Mouse (Mus musculus) C2C12 (cell line): Measurements from ENCODE around the gene Atxn7l1. TPM values are rescaled to one million over a fixed set of nuclear protein-coding genes. Genes with fewer than 3 reads are reported as not detected.

Experiments
- H3K27me3 ChIP-seq: one replicate; pipeline ENCODE4 v1.6.1; 2011; ENCODE audit not compliant: control insufficient read depth, insufficient read depth, insufficient read length
- H3K36me3 ChIP-seq: one replicate; pipeline ENCODE4 v1.6.1; 2011; ENCODE audit not compliant: control insufficient read depth, insufficient read depth
- H3K4me3 ChIP-seq: one replicate; pipeline ENCODE4 v1.5.1; 2011; ENCODE audit warnings: mild to moderate bottlenecking, control low read depth; ENCODE audit not compliant: poor library complexity, insufficient read depth, severe bottlenecking
- H3K79me2 ChIP-seq: one replicate; pipeline ENCODE4 v1.6.1; 2011; ENCODE audit not compliant: control insufficient read depth, insufficient read depth
- H3K79me3 ChIP-seq: one replicate; pipeline ENCODE4 v1.6.1; 2011; ENCODE audit warnings: low read depth, control low read depth
- H3ac ChIP-seq: one replicate; pipeline ENCODE3; 2011; ENCODE audit warnings: low read depth; ENCODE audit not compliant: control insufficient read depth, insufficient read length
- CEBPB ChIP-seq: IDR thresholded peaks from one replicate; pipeline ENCODE4 v1.6.1; 2011; ENCODE audit warnings: low read depth, mild to moderate bottlenecking, control low read depth, moderate library complexity
- CTCF ChIP-seq: IDR thresholded peaks from one replicate; pipeline ENCODE4 v1.5.1; 2011; ENCODE audit not compliant: control insufficient read depth, insufficient read depth, insufficient read length
- FOSL1 ChIP-seq: IDR thresholded peaks from one replicate; pipeline ENCODE4 v1.8.0; 2011; ENCODE audit warnings: mild to moderate bottlenecking, low read length; ENCODE audit not compliant: poor library complexity, insufficient read depth, severe bottlenecking
- MAX ChIP-seq: IDR thresholded peaks from one replicate; pipeline ENCODE4 v1.6.1; 2011; ENCODE audit warnings: mild to moderate bottlenecking, control low read depth
- MYOD1 ChIP-seq: IDR thresholded peaks from one replicate; pipeline ENCODE4 v1.6.1; 2011; ENCODE audit warnings: low read depth; ENCODE audit not compliant: control insufficient read depth, insufficient read length
- MYOG ChIP-seq: IDR thresholded peaks from one replicate; pipeline ENCODE4 v1.6.1; 2011; ENCODE audit not compliant: control insufficient read depth, insufficient read length; ENCODE audit errors: extremely low read depth
- USF1 ChIP-seq: IDR thresholded peaks from one replicate; pipeline ENCODE4 v1.6.1; 2011; ENCODE audit warnings: low read depth, mild to moderate bottlenecking, control low read depth, moderate library complexity
- polyA plus RNA-seq: library from polyadenylated mRNA; unstranded; fragments of >200 nt; fragmentation: generic; extraction: Trizol; gene quantifications from one replicate; pipeline ENCODE4 v1.2.1, GENCODE M21; 2012; ENCODE audit warnings: missing spikeins

The Atxn7l1 gene
- polyA plus RNA-seq, 1 experiment = 14.6 TPM

DNA sequence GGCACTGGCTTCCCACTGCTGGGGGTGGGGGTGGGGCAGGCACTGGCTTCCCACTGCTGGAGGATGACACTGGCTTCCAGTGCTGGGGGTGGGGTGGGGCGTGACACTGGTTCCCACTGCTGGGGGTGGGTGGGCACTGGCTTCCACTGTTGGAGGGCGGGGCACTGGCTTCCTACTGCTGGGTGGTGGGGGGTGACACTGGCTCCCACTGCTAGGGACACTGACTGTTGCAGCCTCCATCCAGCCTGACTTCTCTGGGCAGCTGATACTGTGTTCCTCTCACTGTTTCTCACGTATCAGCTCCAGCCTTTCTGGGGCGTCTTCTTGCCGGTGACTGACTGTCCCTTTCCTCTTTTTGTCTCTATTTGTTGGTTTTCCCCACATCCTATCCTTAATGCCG is 53.6 kb downstream of the Atxn7l1 start:
- no peak overlapping the region for H3ac ChIP-seq
- H3K79me2 ChIP-seq = peaks cover 24% of the 10 kb centered on the region
- no peak overlapping the region for H3K4me3 ChIP-seq
- TF ChIP-seq FOSL1 (no peak), CEBPB (no peak), USF1 (no peak), MAX (no peak), CTCF (no peak), MYOD1 (no peak), MYOG (no peak)
- H3K27me3 ChIP-seq = no peaks in the 10 kb centered on the region
- peaks cover 8% of the 10 kb centered on the region for H3K36me3 ChIP-seq
- no peaks in the 10 kb centered on the region for H3K79me3 ChIP-seq

DNA sequence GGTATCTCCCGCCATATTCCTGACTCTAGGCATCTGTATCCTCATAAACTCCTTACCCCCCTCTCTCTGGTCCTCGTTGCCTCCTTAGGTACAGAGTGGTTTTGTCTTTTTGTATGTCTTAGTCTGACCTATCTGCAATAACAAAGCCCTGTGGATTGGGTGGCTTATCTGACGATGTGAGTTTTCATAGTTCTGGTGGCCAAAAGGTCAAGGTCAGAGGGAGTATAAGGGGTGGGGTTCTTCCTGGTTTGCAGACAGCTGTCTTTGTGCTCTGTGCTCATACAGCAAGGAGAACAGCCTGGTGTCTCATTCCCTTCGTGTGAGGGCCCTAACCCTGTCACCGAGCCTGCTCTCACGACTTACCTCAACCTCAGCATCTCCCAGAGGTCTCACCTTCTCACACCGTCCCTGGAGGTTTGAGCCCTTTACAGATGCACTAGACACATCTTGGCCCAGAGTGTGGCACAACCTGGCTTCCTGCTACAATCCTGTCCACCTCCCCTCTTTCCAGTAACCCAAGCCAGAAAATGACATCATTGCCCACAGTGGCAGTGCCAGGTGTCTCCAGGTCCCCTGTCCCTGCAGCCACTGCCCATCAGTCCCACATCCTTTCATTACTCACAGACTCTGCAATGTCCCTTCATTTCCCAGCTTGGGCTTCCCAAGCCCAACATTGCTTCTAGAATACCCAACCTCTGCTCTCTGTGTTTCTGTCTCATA is 54.2 kb downstream of the Atxn7l1 start:
- Histone ChIP-seq H3K4me3 (no peak overlapping the region), H3ac (no peak overlapping the region), H3K79me2 (peaks cover 24% of the 10 kb centered on the region), H3K79me3 (no peaks in the 10 kb centered on the region), H3K36me3 (peaks cover 14% of the 10 kb centered on the region), H3K27me3 (no peaks in the 10 kb centered on the region)
- no peak for TF ChIP-seq FOSL1

DNA sequence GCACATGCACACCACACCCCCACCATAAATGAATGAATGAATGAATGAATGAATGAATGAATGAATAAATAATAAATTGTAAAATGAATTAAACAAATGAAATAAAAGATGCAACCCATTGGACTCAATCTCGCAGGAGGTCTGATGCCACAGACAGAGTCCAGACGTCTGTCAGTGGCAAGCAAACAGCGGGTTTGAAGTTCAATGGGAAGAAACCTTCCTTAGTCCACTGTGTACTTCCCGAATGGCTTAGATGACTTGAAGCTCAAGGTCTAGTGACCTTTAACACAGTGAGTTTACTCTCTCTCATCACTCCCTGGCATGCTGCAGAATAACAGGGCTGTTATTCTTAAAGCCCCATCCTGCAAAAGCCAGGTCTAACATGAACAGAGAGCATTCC is 57.8 kb downstream of the Atxn7l1 start:
- no peaks in the 10 kb centered on the region for H3K79me3 ChIP-seq
- H3K4me3 ChIP-seq = no peak overlapping the region
- H3K36me3 ChIP-seq = peaks cover 21% of the 10 kb centered on the region
- TF ChIP-seq MYOD1 (no peak), CTCF (no peak), MYOG (no peak), CEBPB (no peak), USF1 (no peak), FOSL1 (no peak), MAX (no peak)
- no peak overlapping the region for H3ac ChIP-seq
- H3K79me2 ChIP-seq = peaks cover 12% of the 10 kb centered on the region
- H3K27me3 ChIP-seq = no peaks in the 10 kb centered on the region

DNA sequence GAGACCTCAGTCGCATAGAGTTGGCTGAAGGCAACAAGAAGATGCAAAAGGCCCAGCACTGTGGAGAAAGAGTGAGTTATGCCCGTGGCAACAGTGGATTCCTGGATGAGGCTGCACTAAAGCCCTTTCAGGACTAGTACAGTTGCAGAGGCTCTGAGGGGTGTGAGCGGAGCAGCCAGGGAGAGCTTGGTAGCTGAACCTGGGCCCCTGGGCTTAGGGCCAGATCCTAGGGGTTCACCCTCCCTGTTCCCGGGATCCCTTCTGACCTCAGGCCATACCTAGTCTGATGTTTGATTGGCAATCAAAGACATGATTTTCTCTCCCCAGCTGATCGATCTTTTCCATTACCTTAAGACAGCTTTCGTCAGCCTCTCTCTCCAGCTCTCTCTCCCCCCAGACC is 58.8 kb downstream of the Atxn7l1 start:
- no peak for TF ChIP-seq MYOD1
- no peak for TF ChIP-seq USF1
- TF ChIP-seq FOSL1 = no peak
- Histone ChIP-seq H3ac (no peak overlapping the region), H3K36me3 (peaks cover 24% of the 10 kb centered on the region), H3K79me3 (no peaks in the 10 kb centered on the region), H3K27me3 (no peaks in the 10 kb centered on the region), H3K79me2 (peaks cover 5% of the 10 kb centered on the region), H3K4me3 (no peak overlapping the region)

DNA sequence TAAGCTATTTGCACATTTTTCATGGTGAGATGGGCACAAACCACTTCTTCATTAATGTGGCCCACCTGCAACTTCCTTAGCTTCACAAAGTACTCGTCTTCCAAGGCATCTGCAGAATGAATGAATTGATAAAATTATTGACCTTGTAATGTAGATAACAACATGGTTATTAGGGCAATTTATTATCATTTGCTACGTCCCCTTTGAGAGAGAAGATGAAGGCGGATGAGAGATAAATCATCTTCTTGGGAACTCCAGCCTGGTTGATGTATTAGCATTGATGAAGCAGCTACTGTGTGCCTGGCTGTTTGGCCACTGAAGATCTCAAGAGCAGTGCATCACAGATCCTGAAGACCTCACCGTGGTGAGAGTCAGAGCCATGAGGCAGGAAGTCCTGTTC is 63.4 kb downstream of the Atxn7l1 start:
- H3K4me3 ChIP-seq = no peak overlapping the region
- peaks cover 21% of the 10 kb centered on the region for H3K36me3 ChIP-seq
- H3K79me3 ChIP-seq = no peaks in the 10 kb centered on the region
- no peak for TF ChIP-seq MYOD1
- TF ChIP-seq MAX = no peak
- H3K27me3 ChIP-seq = no peaks in the 10 kb centered on the region
- H3ac ChIP-seq = no peak overlapping the region
- peaks cover 11% of the 10 kb centered on the region for H3K79me2 ChIP-seq

DNA sequence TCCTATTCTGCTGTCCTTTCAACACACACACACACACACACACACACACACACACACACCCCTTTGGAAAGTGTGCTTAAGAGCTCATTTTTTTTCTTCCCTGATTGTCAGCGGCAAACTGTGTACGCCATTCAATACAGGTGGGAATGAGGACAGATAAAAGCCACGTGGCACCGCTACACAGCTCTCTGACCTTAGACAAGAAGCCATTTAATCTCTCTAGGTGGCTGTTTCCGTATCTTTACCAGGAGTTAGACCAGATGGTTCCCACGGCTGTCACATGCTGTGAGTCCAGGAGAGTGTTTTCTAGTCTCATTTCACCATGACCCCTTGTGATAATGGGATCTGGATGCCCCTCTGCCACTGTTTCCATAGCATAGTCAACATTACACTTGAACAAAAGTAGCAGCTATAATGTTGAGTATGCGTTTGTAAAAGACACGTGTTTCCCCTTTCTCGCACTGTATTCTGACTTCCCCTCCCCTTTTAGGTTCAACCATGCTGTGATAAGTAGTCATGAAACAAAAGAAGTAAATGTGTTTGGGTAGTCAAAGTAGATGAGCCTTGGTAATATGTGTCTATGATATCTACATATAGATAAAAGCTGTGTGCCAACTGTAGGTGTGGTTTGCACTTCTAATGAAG is 70.8 kb downstream of the Atxn7l1 start:
- Histone ChIP-seq H3K79me3 (peaks cover 3% of the 10 kb centered on the region), H3K36me3 (peaks cover 24% of the 10 kb centered on the region), H3K4me3 (no peak overlapping the region), H3K79me2 (peaks cover 20% of the 10 kb centered on the region), H3ac (no peak overlapping the region), H3K27me3 (no peaks in the 10 kb centered on the region)
- TF ChIP-seq CEBPB = no peak
